Mouse (Mus musculus): Measurements from ENCODE around the gene Emc7.

DNA sequence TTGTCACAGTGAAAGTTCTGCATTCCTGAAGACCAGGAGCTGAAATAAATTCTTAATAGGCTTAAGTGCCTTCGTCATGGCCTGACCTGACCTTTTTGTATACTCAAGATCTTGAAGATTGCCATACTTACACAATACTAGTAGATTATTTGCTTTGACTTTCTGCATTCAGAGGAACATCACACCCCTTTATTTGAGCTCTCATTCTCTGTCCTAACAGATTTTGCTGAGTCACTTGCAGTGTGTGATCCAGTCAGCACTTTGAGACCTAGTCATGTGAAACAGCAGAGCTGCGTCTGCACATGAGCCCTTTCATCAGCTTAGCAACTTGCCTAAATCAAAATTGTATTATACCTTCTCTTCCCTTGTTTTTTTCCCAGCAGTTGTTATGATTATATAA, 21.4 kb upstream of the Emc7 start:
- TF ChIP-seq CTCF (IDR thresholded peaks at IDR 0.05; ENCODE audit: borderline replicate concordance, extremely low read depth, insufficient read depth, insufficient read length) (no peak), POLR2A (IDR thresholded peaks at IDR 0.05; ENCODE audit: borderline replicate concordance, extremely low read depth, insufficient read depth, insufficient read length, poor library complexity, severe bottlenecking) (no peak)

All from brain, embryonic 14.5 days (tissue).